Mouse (Mus musculus) neural tube, embryonic 13.5 days (tissue): ENCODE measurements at regions not wholly inside any gene's neighbourhood (a gene's known extent, or its start where the extent isn't known, plus 50 kb on each side); places are given as distances from the start of the nearest gene placed in this dataset.
A peak's percentile ranks its signal among the peaks of the same experiment; 100 is the strongest.

ENCODE experiments used
- ATAC-seq: fragments of 200-750 bp; cut with Nextera tagmentation; 2 replicates; pipeline ENCODE4 v1.8.0; 2017; ENCODE audit warnings: low read depth, mild to moderate bottlenecking, moderate TSS enrichment, moderate library complexity
- H3K27ac ChIP-seq: fragments of 300-500 bp; sonication (generic); replicated peaks from 2 replicates; pipeline ENCODE4 v1.5.1; 2015; ENCODE audit warnings: moderate library complexity, mild to moderate bottlenecking, inconsistent platforms
- H3K27me3 ChIP-seq: fragments of 300-500 bp; sonication (generic); 2 replicates; pipeline ENCODE4 v1.6.1; 2015; ENCODE audit warnings: mild to moderate bottlenecking, inconsistent platforms
- H3K36me3 ChIP-seq: fragments of 300-500 bp; sonication (generic); 2 replicates; pipeline ENCODE4 v1.6.1; 2015; ENCODE audit warnings: mild to moderate bottlenecking, inconsistent platforms
- H3K4me1 ChIP-seq: fragments of 300-500 bp; sonication (generic); replicated peaks from 2 replicates; pipeline ENCODE4 v1.6.1; 2015; ENCODE audit warnings: inconsistent platforms
- H3K4me2 ChIP-seq: fragments of 300-500 bp; sonication (generic); 2 replicates; pipeline ENCODE4 v1.6.1; 2015; ENCODE audit warnings: inconsistent platforms, mild to moderate bottlenecking, moderate library complexity
- H3K4me3 ChIP-seq: fragments of 300-500 bp; sonication (generic); 2 replicates; pipeline ENCODE4 v1.5.1; 2015; ENCODE audit warnings: mild to moderate bottlenecking, inconsistent platforms
- H3K9ac ChIP-seq: fragments of 300-500 bp; sonication (generic); 2 replicates; pipeline ENCODE4 v1.6.1; 2015; ENCODE audit warnings: moderate library complexity, mild to moderate bottlenecking, inconsistent platforms
- H3K9me3 ChIP-seq: fragments of 300-500 bp; sonication (generic); 2 replicates; pipeline ENCODE4 v1.6.1; 2016; ENCODE audit warnings: inconsistent platforms
- whole genome bisulfite sequencing: fragments of 180-500 bp; shearing (Covaris S2); methylation state at CpG from one replicate; pipeline ENCODE4 v1.1.7; 2015; 5-methylcytosine and 5-hydroxymethylcytosine counted together

- no peak overlapping the region for H3K4me3 ChIP-seq
- no peak overlapping the region for H3K27ac ChIP-seq
- WGBS: 59% methylated on average over 3 of the region's 3 CpGs
- no peaks in the 10 kb centered on the region; the same call in 1 of the 2 replicates for H3K4me1 ChIP-seq
- no peaks in the 10 kb centered on the region for H3K9me3 ChIP-seq
- H3K9ac ChIP-seq: no peak overlapping the region
- H3K36me3 ChIP-seq: no peaks in the 10 kb centered on the region
- no peak overlapping the region for H3K4me2 ChIP-seq
- no peaks in the 10 kb centered on the region for H3K27me3 ChIP-seq
- ATAC-seq: no peak
Measured at GRCm38 (mm10) chr12:35377266-35377665, 157.6 kb downstream of the Ahr start.

GRCm38 (mm10) chr12:35376365-35376764, 158.5 kb downstream of the Ahr start:
- no peak overlapping the region for H3K27ac ChIP-seq
- ATAC-seq: no peak
- H3K4me3 ChIP-seq: no peak overlapping the region
- H3K36me3 ChIP-seq: no peaks in the 10 kb centered on the region
- no peak overlapping the region for H3K4me2 ChIP-seq
- H3K9me3 ChIP-seq: no peaks in the 10 kb centered on the region
- H3K4me1 ChIP-seq: no peaks in the 10 kb centered on the region; the same call in 1 of the 2 replicates
- no peak overlapping the region for H3K9ac ChIP-seq
- no peaks in the 10 kb centered on the region for H3K27me3 ChIP-seq

DNA sequence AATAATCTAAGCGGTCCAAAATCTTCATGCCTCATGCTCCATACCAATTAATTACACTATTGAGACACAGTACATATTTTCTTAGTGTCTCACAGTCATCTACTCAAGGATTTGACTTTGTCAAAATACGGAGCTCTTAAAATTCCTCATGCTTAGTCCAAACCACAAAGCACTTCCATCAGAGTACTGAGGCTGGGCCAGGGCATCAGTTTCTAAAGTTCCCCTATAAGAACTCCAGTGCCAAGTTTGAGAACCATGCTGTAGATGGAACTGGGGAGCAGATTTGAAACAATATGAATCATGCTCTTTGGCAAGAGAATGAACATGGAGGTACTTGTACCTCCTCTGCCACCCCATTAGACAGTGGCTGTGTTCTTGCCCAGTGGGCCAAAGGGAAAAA, 176.9 kb downstream of the Ahr start:
- Histone ChIP-seq H3K27me3 (no peaks in the 10 kb centered on the region), H3K4me3 (no peak overlapping the region), H3K4me2 (no peak overlapping the region), H3K4me1 (no peaks in the 10 kb centered on the region), H3K9ac (no peak overlapping the region), H3K27ac (no peak overlapping the region), H3K9me3 (no peaks in the 10 kb centered on the region), H3K36me3 (no peaks in the 10 kb centered on the region)
- 93% methylated on average over 2 of the region's 2 CpGs for WGBS
- ATAC-seq: no peak

GRCm38 (mm10) chr12:35338191-35338954, 196.5 kb downstream of the Ahr start:
- Histone ChIP-seq H3K27ac (no peak overlapping the region), H3K9ac (no peak overlapping the region), H3K36me3 (no peaks in the 10 kb centered on the region), H3K27me3 (no peaks in the 10 kb centered on the region), H3K4me3 (no peak overlapping the region), H3K4me2 (no peak overlapping the region), H3K4me1 (no peaks in the 10 kb centered on the region), H3K9me3 (no peaks in the 10 kb centered on the region)
- no peak for ATAC-seq
- 82% methylated on average over 4 of the region's 4 CpGs for WGBS

GRCm38 (mm10) chr12:35336314-35336713, 198.5 kb downstream of the Ahr start:
- H3K36me3 ChIP-seq: no peaks in the 10 kb centered on the region
- no peak overlapping the region for H3K4me3 ChIP-seq
- no peak overlapping the region for H3K9ac ChIP-seq
- no peaks in the 10 kb centered on the region for H3K27me3 ChIP-seq
- no peaks in the 10 kb centered on the region for H3K4me1 ChIP-seq
- H3K4me2 ChIP-seq: no peak overlapping the region
- no peak for ATAC-seq
- H3K9me3 ChIP-seq: no peaks in the 10 kb centered on the region
- no peak overlapping the region for H3K27ac ChIP-seq

DNA sequence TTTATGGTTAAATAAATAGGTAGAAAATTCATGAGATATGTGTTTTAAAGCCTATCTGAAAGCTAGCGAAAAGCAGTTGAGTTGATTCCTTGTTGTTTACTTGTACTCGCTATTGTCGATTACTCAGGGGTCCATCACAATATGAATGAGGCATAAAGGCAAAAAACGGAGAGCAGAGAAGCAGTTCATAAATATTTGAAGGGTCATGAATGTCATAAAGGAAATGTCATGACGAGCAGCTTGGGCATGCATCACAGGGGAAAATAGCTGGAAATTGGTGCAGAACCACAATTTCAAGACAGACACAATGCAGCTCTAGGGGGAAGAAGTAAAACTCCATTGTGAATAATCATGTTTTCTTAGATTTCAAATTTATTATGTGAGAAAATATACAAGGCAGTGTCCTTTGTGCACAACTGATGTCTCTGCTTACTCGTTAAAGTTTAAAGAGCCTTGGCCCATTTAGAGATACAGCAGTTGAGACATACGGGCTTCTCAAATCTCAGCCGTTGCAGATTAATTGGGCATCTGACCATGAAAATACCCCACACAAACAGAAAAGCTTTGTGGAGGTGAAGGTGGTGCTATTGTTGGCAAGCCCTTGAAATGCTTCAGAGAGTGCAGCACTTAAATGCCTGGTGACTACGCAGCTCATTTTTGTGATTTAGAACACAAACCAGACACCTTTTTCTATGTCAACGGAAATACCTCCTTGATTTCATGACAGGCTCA, 200.3 kb downstream of the Ahr start:
- Histone ChIP-seq H3K27ac (no peak overlapping the region), H3K27me3 (no peaks in the 10 kb centered on the region), H3K9ac (no peak overlapping the region), H3K4me1 (no peaks in the 10 kb centered on the region), H3K4me3 (no peak overlapping the region), H3K9me3 (no peaks in the 10 kb centered on the region), H3K4me2 (no peak overlapping the region), H3K36me3 (no peaks in the 10 kb centered on the region)
- no peak for ATAC-seq
- 64% methylated on average over 10 of the region's 10 CpGs for WGBS

DNA sequence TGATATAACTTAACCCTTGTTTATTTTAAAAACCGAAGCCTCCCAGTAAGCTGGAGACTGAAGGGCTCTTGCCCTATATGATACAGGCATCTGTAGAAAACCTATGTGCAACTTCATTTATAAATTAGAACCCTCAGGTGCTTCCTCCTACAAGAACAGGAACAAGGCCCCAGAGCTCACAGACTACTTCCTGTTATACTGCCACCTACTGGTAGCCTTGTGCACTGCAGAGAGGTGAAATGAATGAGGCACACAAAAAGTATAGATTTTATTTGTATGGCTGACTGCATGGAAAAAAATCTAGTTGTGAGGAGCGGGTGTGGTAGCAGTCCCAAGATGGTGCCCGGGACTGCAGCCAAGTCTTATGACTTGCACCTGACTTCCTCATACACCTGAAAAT, 203.5 kb downstream of the Ahr start:
- H3K9ac ChIP-seq: no peak overlapping the region
- no peaks in the 10 kb centered on the region for H3K27me3 ChIP-seq
- H3K9me3 ChIP-seq: no peaks in the 10 kb centered on the region
- no peak overlapping the region for H3K4me2 ChIP-seq
- no peak for ATAC-seq
- 98% methylated on average over 3 of the region's 3 CpGs for WGBS
- no peak overlapping the region for H3K4me3 ChIP-seq
- H3K4me1 ChIP-seq: no peaks in the 10 kb centered on the region
- no peaks in the 10 kb centered on the region for H3K36me3 ChIP-seq
- H3K27ac ChIP-seq: no peak overlapping the region

DNA sequence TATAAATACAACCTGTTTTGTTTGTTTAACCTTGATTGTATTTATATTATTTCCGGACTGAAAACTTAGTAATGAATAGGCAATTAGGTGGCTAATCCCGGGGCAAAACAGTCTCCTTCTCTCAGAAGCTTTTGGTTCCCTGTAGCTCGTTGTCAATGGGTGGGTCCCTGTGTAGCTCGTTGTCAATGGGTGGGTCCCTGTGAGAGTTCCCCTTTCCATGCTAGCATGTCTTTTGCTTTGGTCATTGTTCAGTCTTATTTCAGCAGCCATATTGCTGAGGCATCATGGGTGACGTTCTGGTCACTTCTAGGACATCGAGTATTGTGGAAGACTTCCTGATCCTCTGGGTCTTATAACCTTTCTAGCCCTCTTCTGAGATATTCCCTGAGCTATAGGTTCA, 205.1 kb downstream of the Ahr start:
- no peaks in the 10 kb centered on the region for H3K36me3 ChIP-seq
- no peak for ATAC-seq

DNA sequence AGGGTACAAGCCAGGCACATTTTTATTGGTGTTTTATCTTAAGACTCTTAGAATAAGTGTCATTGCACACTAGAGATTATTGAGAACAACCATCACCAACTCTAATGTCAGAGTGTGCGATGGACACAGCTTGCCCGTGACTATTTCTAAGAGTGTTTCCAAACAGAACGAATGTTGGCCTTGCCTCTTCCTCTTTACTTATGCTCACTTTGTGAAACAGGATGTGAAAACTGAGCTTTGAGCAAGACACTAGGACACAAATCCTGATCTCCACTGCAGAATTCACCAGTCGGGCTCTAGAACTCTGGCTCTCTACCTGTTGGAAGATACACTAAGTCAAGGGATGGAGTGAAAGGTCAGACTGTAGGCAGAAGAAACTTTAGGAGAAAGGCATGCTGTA, 215.3 kb downstream of the Ahr start:
- Histone ChIP-seq H3K9ac (no peak overlapping the region), H3K36me3 (no peaks in the 10 kb centered on the region), H3K4me3 (no peak overlapping the region), H3K27me3 (no peaks in the 10 kb centered on the region), H3K4me2 (no peak overlapping the region), H3K4me1 (no peaks in the 10 kb centered on the region), H3K9me3 (no peaks in the 10 kb centered on the region), H3K27ac (no peak overlapping the region)
- no peak for ATAC-seq
- 90% methylated on average over 4 of the region's 4 CpGs for WGBS

More for the DNA sequence above, 205.1 kb downstream of the Ahr start:
- Histone ChIP-seq H3K27ac (no peak overlapping the region), H3K27me3 (no peaks in the 10 kb centered on the region), H3K9ac (no peak overlapping the region), H3K4me3 (no peak overlapping the region), H3K4me2 (no peak overlapping the region), H3K9me3 (no peaks in the 10 kb centered on the region), H3K4me1 (no peaks in the 10 kb centered on the region)
- 83% methylated on average over 6 of the region's 6 CpGs for WGBS

- Histone ChIP-seq H3K9me3 (no peaks in the 10 kb centered on the region), H3K27me3 (no peaks in the 10 kb centered on the region), H3K36me3 (no peaks in the 10 kb centered on the region), H3K9ac (no peak overlapping the region), H3K4me1 (peaks cover 8% of the 10 kb centered on the region; the same call in 1 of the 2 replicates), H3K27ac (no peak overlapping the region), H3K4me3 (no peak overlapping the region), H3K4me2 (no peak overlapping the region)
- WGBS: 74% methylated on average over 3 of the region's 3 CpGs
- no peak for ATAC-seq
Measured at GRCm38 (mm10) chr12:35317046-35317445, 217.8 kb downstream of the Ahr start.

DNA sequence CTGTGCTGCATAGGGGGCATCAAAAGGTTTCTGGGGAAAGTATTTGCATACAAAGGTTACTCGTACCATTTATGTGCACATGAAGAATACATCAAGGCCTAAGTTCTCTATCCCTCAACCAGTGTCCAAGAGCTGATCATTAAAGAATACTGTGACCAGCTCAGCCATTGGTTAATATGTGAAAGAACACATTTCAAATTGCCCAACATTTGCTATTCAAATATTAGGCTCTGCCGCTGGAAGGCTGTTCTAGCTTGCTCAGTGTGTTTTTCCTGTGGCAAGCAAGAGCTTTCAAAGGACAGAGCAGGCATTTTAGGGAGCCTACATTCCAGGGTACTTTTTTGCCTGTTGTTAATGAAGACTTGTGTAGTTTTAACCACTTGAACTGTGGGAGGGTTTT, 220.8 kb downstream of the Ahr start:
- Histone ChIP-seq H3K4me3 (no peak overlapping the region), H3K9me3 (no peaks in the 10 kb centered on the region), H3K4me1 (peaks cover 8% of the 10 kb centered on the region; the same call in 1 of the 2 replicates), H3K9ac (no peak overlapping the region), H3K4me2 (no peak overlapping the region), H3K27ac (peak overlapping the region; percentile 39; the same call in 1 of the 2 replicates), H3K27me3 (no peaks in the 10 kb centered on the region), H3K36me3 (no peaks in the 10 kb centered on the region)
- 77% methylated on average over 2 of the region's 2 CpGs for WGBS
- no peak for ATAC-seq

DNA sequence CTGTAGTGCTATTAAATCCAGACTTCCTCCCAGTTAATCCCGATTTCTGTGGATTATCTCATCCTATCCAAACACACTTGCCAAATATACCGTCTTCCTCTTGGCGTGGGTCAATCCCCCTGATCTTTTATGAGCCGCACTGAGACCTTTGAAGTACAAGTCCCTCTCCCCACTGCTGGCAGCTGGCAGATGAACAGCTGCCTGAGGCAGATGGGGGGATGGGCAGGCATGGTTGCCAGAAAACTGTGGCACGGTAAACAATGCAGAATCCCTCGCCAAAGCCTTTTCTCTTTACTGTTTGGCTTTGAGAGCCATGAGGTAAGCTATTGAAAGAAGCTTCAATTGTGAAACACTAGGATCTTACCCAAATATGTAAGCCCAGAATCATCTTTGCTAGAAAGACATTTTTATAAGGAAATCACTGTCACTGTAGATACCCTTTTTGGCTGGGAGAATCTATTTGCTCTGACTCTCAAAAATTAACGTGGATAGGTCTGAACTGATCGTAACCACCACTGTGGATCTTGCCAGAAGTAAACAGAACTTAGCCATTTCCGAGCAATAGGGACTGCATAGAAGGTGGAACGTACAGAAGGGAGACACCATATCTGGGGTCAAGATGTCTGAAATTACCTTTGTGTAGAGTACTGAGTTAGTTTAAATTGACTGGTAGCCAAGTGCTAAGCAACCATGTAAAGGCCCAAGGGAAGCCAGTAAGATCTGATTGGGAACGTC, 221.5 kb downstream of the Ahr start:
- no peak overlapping the region for H3K4me3 ChIP-seq
- H3K36me3 ChIP-seq: no peaks in the 10 kb centered on the region
- H3K9me3 ChIP-seq: no peaks in the 10 kb centered on the region
- H3K9ac ChIP-seq: no peak overlapping the region
- no peaks in the 10 kb centered on the region for H3K27me3 ChIP-seq
- ATAC-seq: peak; percentile 79
- H3K27ac ChIP-seq: peak overlapping the region; percentile 39
- H3K4me2 ChIP-seq: no peak overlapping the region
- H3K4me1 ChIP-seq: peaks cover 8% of the 10 kb centered on the region; the same call in 1 of the 2 replicates
- 43% methylated on average over 11 of the region's 11 CpGs for WGBS
